Mouse (Mus musculus) lung, postnatal 0 days (tissue): ENCODE measurements around the gene 1110032A03Rik. TPM values are rescaled to one million over a fixed set of nuclear protein-coding genes. Genes with fewer than 3 reads are reported as not detected.

Experiments used
- ATAC-seq: fragments of 200-750 bp; cut with Nextera tagmentation; 2 replicates; pipeline ENCODE4 v1.8.0; 2017; ENCODE audit warnings: moderate library complexity
- DNase-seq: peaks from one replicate; pipeline ENCODE4 v3.0.0-alpha.2; 2016; ENCODE audit warnings: low spot score
- H3K27ac ChIP-seq: fragments of 300-500 bp; sonication (generic); 2 replicates; pipeline ENCODE4 v1.5.1; 2014; ENCODE audit warnings: antibody characterized with exemption, mild to moderate bottlenecking, low read length, mixed read lengths
- H3K27me3 ChIP-seq: fragments of 300-500 bp; sonication (generic); replicated peaks from 2 replicates; pipeline ENCODE4 v1.6.1; 2014; ENCODE audit warnings: low read length, mixed read lengths; ENCODE audit not compliant: insufficient read depth
- H3K36me3 ChIP-seq: fragments of 300-500 bp; sonication (generic); 2 replicates; pipeline ENCODE4 v1.6.1; 2014; ENCODE audit warnings: low read length, mixed read lengths; ENCODE audit not compliant: insufficient read depth
- H3K4me1 ChIP-seq: fragments of 300-500 bp; sonication (generic); 2 replicates; pipeline ENCODE4 v1.6.1; 2014; ENCODE audit warnings: antibody characterized with exemption, low read depth, low read length, mixed read lengths; ENCODE audit not compliant: insufficient read depth
- H3K4me2 ChIP-seq: fragments of 300-500 bp; sonication (generic); replicated peaks from 2 replicates; pipeline ENCODE4 v1.6.1; 2014; ENCODE audit warnings: low read depth, mild to moderate bottlenecking, low read length, moderate library complexity, mixed read lengths
- H3K4me3 ChIP-seq: fragments of 300-500 bp; sonication (generic); 2 replicates; pipeline ENCODE4 v1.5.1; 2014; ENCODE audit warnings: low read depth, low read length
- H3K9ac ChIP-seq: fragments of 300-500 bp; sonication (generic); replicated peaks from 2 replicates; pipeline ENCODE4 v1.6.1; 2014; ENCODE audit warnings: low read depth, mild to moderate bottlenecking
- H3K9me3 ChIP-seq: fragments of 300-500 bp; sonication (generic); 2 replicates; pipeline ENCODE4 v1.6.1; 2016; ENCODE audit warnings: low read length, mixed read lengths
- CTCF ChIP-seq: IDR thresholded peaks from 2 replicates; pipeline ENCODE4 v1.5.1; 2016; ENCODE audit warnings: antibody characterized with exemption, mild to moderate bottlenecking
- EP300 ChIP-seq: IDR thresholded peaks from 2 replicates; pipeline ENCODE4 v1.6.1; 2016; ENCODE audit warnings: antibody characterized with exemption, mild to moderate bottlenecking, control low read depth
- WGBS: fragments of 180-500 bp; shearing (Covaris S2); extraction: QIAGEN DNeasy Blood & Tissue Kit; methylation state at CpG from one replicate; pipeline ENCODE4 v1.1.7; 2014; 5-methylcytosine and 5-hydroxymethylcytosine counted together
- polyA plus RNA-seq: library from polyadenylated mRNA; unstranded; fragments of >200 nt; fragmentation: Nextera tagmentation; extraction: Ambion mirVana; gene quantifications from 2 replicates; pipeline ENCODE4 v1.2.1, GENCODE M21; 2015

1110032A03Rik gene
- polyA plus RNA-seq, 1 experiment from 2014 or later: 79.8 TPM

DNA sequence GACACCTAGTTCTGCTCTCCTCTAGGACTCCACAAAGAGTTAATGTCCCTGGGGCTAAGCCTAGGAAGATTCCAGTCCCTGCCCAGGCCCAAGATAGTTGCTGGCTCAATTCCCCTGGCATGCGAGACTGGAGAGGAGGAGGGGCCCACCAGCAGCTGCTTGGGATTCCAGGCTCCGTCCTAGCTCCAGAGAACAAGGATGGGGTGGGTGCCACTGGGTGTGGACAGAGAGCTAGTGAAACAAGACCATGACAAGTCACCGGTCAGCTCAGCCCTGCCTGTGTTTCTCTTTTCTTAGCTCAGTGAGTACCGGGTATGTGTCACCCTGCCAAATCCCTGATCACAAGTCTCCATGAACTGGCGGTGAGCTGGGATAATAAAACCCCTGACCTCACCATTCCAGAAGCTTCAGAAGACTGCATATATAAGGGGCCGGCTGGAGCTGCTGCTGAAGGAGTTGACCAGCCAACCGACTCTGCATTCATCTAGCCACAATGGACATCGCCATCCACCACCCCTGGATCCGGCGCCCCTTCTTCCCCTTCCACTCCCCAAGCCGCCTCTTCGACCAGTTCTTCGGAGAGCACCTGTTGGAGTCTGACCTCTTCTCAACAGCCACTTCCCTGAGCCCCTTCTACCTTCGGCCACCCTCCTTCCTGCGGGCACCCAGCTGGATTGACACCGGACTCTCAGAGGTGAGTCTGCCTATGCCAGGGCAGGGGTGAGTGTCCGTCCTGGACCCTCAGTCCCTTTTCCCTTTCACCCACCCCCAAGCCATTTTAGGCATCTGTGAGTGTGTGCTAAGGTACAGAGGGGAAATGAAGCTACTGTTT, 22.3 kb downstream of the 1110032A03Rik start:
- H3K4me3 ChIP-seq: peak overlapping the region; percentile 29
- H3K4me1 ChIP-seq: peaks cover 10% of the 10 kb centered on the region; the same call in 1 of the 2 replicates
- H3K36me3 ChIP-seq: no peaks in the 10 kb centered on the region
- TF ChIP-seq EP300 (peak; percentile 66), CTCF (no peak)
- WGBS: 38% methylated on average over 17 of the region's 17 CpGs
- H3K27ac ChIP-seq: peak overlapping the region; percentile 91
- H3K27me3 ChIP-seq: no peaks in the 10 kb centered on the region
- H3K9ac ChIP-seq: peak overlapping the region; percentile 48
- H3K4me2 ChIP-seq: peak overlapping the region; percentile 53
- DNase-seq (peak; percentile 96), ATAC-seq (peak; percentile 94)
- H3K9me3 ChIP-seq: no peaks in the 10 kb centered on the region

DNA sequence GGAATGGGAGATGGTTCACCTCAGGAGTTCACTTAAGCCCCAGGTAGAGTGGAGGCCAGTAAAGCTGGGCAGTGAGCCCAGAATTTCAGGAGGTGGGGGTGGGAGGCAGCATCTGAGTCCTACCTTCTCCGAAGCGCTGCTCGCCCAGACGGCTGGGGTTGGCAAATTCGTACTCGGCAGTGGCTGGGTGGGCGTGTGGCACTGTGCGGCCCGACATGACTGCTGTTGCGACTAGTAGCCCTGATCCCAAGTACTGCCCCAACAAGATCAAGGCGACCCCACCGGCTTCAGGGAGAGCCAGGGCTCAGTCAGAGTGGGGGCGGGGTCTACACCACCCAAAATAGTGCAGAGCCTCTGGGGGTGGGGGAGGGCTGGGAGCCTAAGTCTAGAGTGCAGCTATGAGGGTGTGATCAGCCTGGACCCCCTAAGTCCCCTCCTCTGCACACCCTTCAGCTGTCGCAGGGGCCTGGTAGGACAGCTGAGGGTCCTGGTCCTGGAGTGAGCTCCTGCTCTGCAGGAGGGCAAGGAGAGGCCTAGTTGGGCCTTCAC, 23.2 kb downstream of the 1110032A03Rik start, which contains the start of gene Hspb2:
Hspb2 (minus strand) TSS at position 301 of the 549 bp plus-strand sequence.
- ATAC-seq: peak; percentile 57
- TF ChIP-seq EP300: no peak
- TF ChIP-seq CTCF: no peak
- Histone ChIP-seq H3K27me3 (no peaks in the 10 kb centered on the region), H3K27ac (peak within 1 kb of the TSS; percentile 91), H3K4me1 (peaks cover 10% of the 10 kb centered on the region; the same call in 1 of the 2 replicates), H3K4me2 (peak within 1 kb of the TSS; percentile 53), H3K36me3 (no peaks in the 10 kb centered on the region), H3K4me3 (peak within 1 kb of the TSS; percentile 29), H3K9me3 (no peaks in the 10 kb centered on the region), H3K9ac (peak within 1 kb of the TSS; percentile 48)
- WGBS: 39% methylated on average over 14 of the region's 14 CpGs
- DNase-seq: peak; percentile 60

DNA sequence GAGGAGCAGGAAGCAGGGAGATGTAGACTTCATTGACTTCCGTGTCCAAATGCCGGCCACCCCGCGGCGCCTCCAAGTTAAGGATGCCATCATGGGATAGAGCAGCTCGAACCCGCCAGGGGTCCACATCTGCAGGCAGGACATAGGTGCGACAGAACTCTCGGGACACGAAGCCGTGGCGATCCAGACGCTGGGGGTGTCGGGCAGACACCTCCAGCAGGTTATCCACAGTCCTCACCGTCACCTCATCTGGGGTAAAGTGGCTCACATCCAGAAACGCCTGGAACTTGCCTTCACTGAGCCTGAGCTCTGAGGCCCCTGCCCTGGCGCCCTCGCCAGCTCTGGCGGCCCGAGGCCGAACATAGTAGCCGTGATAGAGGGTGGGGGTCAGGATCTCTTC, 24.0 kb downstream of the 1110032A03Rik start, which contains the start of gene Cryab:
Cryab (plus strand) TSS at position 3 of the 400 bp plus-strand sequence.
- Histone ChIP-seq H3K9ac (peak within 1 kb of the TSS; percentile 48; the same call in 1 of the 2 replicates), H3K27ac (peak within 1 kb of the TSS; percentile 91), H3K4me1 (peaks cover 10% of the 10 kb centered on the region; the same call in 1 of the 2 replicates), H3K4me2 (peak within 1 kb of the TSS; percentile 53), H3K4me3 (peak within 1 kb of the TSS; percentile 21), H3K27me3 (no peaks in the 10 kb centered on the region), H3K9me3 (no peaks in the 10 kb centered on the region), H3K36me3 (no peaks in the 10 kb centered on the region)
- TF ChIP-seq CTCF: no peak
- no peak for TF ChIP-seq EP300
- WGBS: 57% methylated on average over 22 of the region's 22 CpGs
- DNase-seq (no peak), ATAC-seq (no peak)

DNA sequence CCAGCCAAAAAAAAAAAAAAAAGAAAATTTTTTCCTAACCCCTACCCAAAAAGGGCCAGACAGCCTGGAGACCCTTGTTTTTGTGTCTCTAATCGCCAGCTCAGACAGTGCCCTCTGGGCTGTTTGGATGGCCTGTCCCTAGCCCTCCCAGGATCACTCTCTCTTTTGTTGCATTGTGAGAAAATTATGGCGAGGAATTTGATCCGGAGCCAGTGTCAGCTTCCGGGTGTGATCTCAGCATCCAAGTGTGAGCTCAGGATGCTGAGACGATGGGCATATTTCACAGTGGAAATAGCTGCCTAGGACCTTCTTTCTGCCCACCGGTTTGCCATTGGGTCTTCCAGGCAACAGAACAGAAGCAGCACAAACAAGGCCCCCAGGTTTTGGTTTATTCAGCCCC, 24.6 kb downstream of the 1110032A03Rik start:
- H3K4me2 ChIP-seq: peak overlapping the region; percentile 53; the same call in 1 of the 2 replicates
- H3K27ac ChIP-seq: no peak overlapping the region
- TF ChIP-seq CTCF (no peak), EP300 (no peak)
- H3K36me3 ChIP-seq: no peaks in the 10 kb centered on the region
- DNase-seq (no peak), ATAC-seq (no peak)
- H3K9me3 ChIP-seq: no peaks in the 10 kb centered on the region
- no peaks in the 10 kb centered on the region for H3K27me3 ChIP-seq
- WGBS: 68% methylated on average over 6 of the region's 6 CpGs
- H3K4me1 ChIP-seq: peaks cover 10% of the 10 kb centered on the region; the same call in 1 of the 2 replicates
- H3K4me3 ChIP-seq: no peak overlapping the region
- peak overlapping the region; percentile 48; the same call in 1 of the 2 replicates for H3K9ac ChIP-seq

DNA sequence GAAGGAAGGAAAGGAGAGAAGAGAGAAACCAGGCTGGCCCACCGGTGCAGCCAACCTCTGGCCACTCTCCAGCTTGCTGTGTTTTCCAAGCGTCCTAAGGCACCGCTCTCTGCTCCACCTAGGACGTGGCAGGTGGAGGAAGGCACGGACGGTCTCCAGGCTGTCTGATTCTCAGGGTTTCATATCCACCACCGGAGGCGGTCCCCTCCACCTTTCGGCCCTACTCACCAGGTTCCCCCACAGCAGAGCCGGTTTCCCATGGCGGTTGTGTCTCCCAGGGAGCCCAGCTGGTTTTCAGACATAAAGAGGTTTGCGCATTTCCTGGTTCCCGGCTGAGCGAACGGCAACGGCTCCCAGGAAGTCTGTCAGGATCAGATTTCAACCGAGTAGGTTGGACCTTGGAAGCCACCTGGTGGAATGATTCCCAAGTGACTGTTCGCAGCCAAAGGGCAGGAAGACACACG, 29.1 kb downstream of the 1110032A03Rik start, which contains the start of gene 2310030G06Rik:
2310030G06Rik (minus strand) TSS at position 323 of the 464 bp plus-strand sequence.
- H3K27me3 ChIP-seq: no peaks in the 10 kb centered on the region
- H3K27ac ChIP-seq: peak within 1 kb of the TSS; percentile 96
- TF ChIP-seq EP300: no peak; the same call in 1 of the 2 replicates
- peak; percentile 59 for TF ChIP-seq CTCF
- 3% methylated on average over 19 of the region's 19 CpGs for WGBS
- peak; percentile 80 for ATAC-seq
- peaks cover 6% of the 10 kb centered on the region; the same call in 1 of the 2 replicates for H3K4me1 ChIP-seq
- DNase-seq: peak; percentile 87
- H3K9ac ChIP-seq: peak within 1 kb of the TSS; percentile 63
- peak within 1 kb of the TSS; percentile 49 for H3K4me3 ChIP-seq
- no peaks in the 10 kb centered on the region for H3K9me3 ChIP-seq
- peak within 1 kb of the TSS; percentile 74 for H3K4me2 ChIP-seq
- H3K36me3 ChIP-seq: no peaks in the 10 kb centered on the region

DNA sequence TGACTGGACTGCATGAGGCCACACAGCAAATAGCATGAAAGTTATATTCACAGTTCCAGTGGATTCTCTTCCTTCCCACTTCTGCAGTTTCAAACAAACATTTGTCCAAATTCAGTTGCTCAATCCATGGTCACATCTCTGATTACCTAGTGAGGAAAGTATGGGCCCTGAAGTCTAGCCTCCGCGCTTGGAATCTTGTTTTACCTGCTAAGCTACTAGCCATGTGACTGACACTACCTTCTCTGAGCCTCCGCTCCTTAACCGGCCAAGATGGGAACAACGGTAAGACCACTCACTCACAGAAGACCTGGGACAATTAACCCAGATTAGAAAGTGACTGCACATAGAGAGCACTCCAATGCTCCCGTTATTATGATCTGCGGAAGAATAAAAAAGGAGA, 29.5 kb downstream of the 1110032A03Rik start:
- no peaks in the 10 kb centered on the region for H3K27me3 ChIP-seq
- peak overlapping the region; percentile 74 for H3K4me2 ChIP-seq
- no peaks in the 10 kb centered on the region for H3K36me3 ChIP-seq
- H3K27ac ChIP-seq: peak overlapping the region; percentile 96
- H3K4me1 ChIP-seq: 0 out of 2 replicates have a peak, but pooled peaks cover 2% of the 10 kb centered on the region
- ATAC-seq (peak; percentile 88), DNase-seq (peak; percentile 86)
- no peaks in the 10 kb centered on the region for H3K9me3 ChIP-seq
- 20% methylated on average over 7 of the region's 7 CpGs for WGBS
- peak overlapping the region; percentile 49 for H3K4me3 ChIP-seq
- TF ChIP-seq CTCF (no peak), EP300 (peak; percentile 68)
- H3K9ac ChIP-seq: peak overlapping the region; percentile 63
